Mouse (Mus musculus) hindbrain, postnatal 0 days (tissue): ENCODE measurements around the gene Chrna9. TPM values are rescaled to one million over a fixed set of nuclear protein-coding genes. Genes with fewer than 3 reads are reported as not detected.

ENCODE experiments used
- ATAC-seq: fragments of 200-750 bp; cut with Nextera tagmentation; 2 replicates; pipeline ENCODE4 v1.8.0; 2017; ENCODE audit warnings: mild to moderate bottlenecking, moderate TSS enrichment, moderate library complexity
- DNase-seq: peaks from one replicate; pipeline ENCODE4 v3.0.0-alpha.2; 2015; ENCODE audit warnings: low spot score
- H3K27ac ChIP-seq: fragments of 300-500 bp; sonication (generic); 2 replicates; pipeline ENCODE4 v1.5.1; 2014; ENCODE audit warnings: mild to moderate bottlenecking
- H3K27me3 ChIP-seq: fragments of 300-500 bp; sonication (generic); 2 replicates; pipeline ENCODE4 v1.6.1; 2014; ENCODE audit warnings: low read length, mixed read lengths; ENCODE audit not compliant: insufficient read depth
- H3K36me3 ChIP-seq: fragments of 300-500 bp; sonication (generic); 2 replicates; pipeline ENCODE4 v1.6.1; 2014; ENCODE audit warnings: low read length, mixed read lengths; ENCODE audit not compliant: insufficient read depth
- H3K4me1 ChIP-seq: fragments of 300-500 bp; sonication (generic); 2 replicates; pipeline ENCODE4 v1.6.1; 2014; ENCODE audit warnings: antibody characterized with exemption, low read length, mixed read lengths; ENCODE audit not compliant: insufficient read depth
- H3K4me2 ChIP-seq: fragments of 300-500 bp; sonication (generic); 2 replicates; pipeline ENCODE4 v1.6.1; 2014; ENCODE audit warnings: low read depth, mild to moderate bottlenecking, low read length, moderate library complexity, mixed read lengths
- H3K4me3 ChIP-seq: fragments of 300-500 bp; sonication (generic); 2 replicates; pipeline ENCODE4 v1.5.1; 2014; ENCODE audit warnings: low read length
- H3K9ac ChIP-seq: fragments of 300-500 bp; sonication (generic); replicated peaks from 2 replicates; pipeline ENCODE4 v1.6.1; 2014; ENCODE audit warnings: mild to moderate bottlenecking, low read length, moderate library complexity, mixed read lengths
- H3K9me3 ChIP-seq: fragments of 300-500 bp; sonication (generic); 2 replicates; pipeline ENCODE4 v1.6.1; 2016; ENCODE audit warnings: low read length, mixed read lengths
- CTCF ChIP-seq: IDR thresholded peaks from 2 replicates; pipeline ENCODE4 v1.5.1; 2016; ENCODE audit warnings: antibody characterized with exemption, control low read depth, low read depth
- WGBS: fragments of 180-500 bp; shearing (Covaris S2); extraction: QIAGEN DNeasy Blood & Tissue Kit; methylation state at CpG from one replicate; pipeline ENCODE4 v1.1.7; 2014; 5-methylcytosine and 5-hydroxymethylcytosine counted together
- microRNA-seq, 2 experiments: library from miRNA; unstranded; fragments of <30 nt; microRNA quantifications; one replicate each; pipeline ENCODE4; 2016
- polyA plus RNA-seq: library from polyadenylated mRNA; unstranded; fragments of >200 nt; fragmentation: Nextera tagmentation; extraction: Ambion mirVana; gene quantifications from 2 replicates; pipeline ENCODE4 v1.2.1, GENCODE M21; 2015
- total RNA-seq: library from RNA; depleted of rRNA; stranded (reverse); fragments of >200 nt; gene quantifications from 2 replicates; pipeline ENCODE4 v1.2.3, GENCODE M21; 2014; rRNA removed

The Chrna9 gene
- total and polyA plus RNA-seq, 2 experiments from 2014 or later: not detected

DNA sequence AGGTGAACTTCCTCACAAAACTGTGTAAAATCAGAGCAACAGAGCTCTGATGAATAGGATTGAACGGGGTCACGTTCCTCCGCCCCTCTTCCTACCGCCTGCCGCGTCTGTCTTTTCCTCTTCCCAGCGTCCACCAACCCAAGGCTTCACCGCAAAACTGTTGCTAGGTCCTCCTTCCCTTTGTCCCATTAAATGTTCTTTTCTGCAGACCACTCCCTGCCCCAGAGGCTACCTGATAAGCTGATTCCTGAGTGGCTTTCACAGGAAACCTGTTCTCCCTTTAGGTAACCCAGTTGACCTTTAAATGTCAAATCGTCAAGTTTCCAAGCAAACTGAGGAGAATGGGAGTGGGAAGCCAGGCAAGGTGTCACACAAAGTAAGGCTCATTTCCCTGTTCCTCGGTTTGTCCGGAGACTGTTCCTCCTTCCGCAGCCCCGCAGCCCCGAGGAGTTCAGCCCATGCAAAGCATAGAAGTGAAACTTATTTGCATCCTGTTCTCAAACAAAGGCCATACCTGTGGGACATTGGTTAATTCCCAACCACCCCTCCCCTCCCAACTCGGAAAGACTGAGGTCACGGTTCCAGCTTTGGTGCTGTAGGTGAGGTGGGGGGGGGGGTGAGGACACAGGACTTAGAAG, 70.4 kb downstream of the Chrna9 start:
- no peaks in the 10 kb centered on the region for H3K27me3 ChIP-seq
- no peak overlapping the region for H3K4me3 ChIP-seq
- no peak overlapping the region for H3K27ac ChIP-seq
- TF ChIP-seq CTCF: no peak
- no peaks in the 10 kb centered on the region for H3K4me1 ChIP-seq
- DNase-seq (no peak), ATAC-seq (no peak)
- H3K9me3 ChIP-seq: no peaks in the 10 kb centered on the region
- H3K36me3 ChIP-seq: no peaks in the 10 kb centered on the region
- whole genome bisulfite sequencing: 40% methylated on average over 16 of the region's 16 CpGs
- no peak overlapping the region for H3K4me2 ChIP-seq
- no peak overlapping the region for H3K9ac ChIP-seq

DNA sequence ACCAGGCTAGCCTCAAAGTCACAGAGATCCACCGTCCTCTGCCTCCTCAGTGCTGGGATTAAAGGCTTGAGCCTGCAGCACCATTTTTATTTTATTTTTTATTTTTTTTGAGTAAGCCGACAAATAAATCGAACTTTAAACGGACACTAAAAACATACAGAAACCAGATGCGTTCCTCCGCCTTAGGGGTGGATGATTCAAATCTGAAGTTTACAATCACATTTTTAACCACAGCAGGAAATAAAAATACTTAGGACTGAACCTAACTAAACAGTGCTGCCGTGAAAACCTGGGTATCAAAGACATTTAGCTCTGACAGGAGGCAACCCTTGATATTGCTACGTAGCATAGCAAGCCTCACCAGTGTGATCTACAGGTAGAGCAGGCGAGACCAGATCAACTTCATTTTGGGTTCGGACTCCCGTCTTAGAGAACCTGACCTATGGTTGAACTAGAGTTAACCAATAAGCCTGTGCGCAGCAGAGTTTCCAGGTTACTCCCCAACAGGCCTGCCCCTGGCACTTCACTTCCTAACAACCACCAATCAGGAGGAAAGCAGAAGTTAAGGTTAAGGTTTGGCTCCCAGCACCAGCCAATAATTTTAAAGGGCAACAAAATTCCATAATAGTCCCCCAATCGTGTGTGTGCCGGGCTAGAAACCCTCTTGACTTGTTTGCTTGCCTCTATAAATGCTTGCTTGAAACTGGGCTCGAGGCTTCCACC, 73.7 kb downstream of the Chrna9 start:
- no peaks in the 10 kb centered on the region for H3K4me1 ChIP-seq
- H3K9me3 ChIP-seq: no peaks in the 10 kb centered on the region
- 87% methylated on average over 15 of the region's 15 CpGs for WGBS
- no peak overlapping the region for H3K4me2 ChIP-seq
- DNase-seq: no peak
- no peak for TF ChIP-seq CTCF
- no peak overlapping the region for H3K27ac ChIP-seq
- H3K27me3 ChIP-seq: no peaks in the 10 kb centered on the region
- ATAC-seq: no peak
- H3K9ac ChIP-seq: no peak overlapping the region
- no peaks in the 10 kb centered on the region for H3K36me3 ChIP-seq
- H3K4me3 ChIP-seq: no peak overlapping the region

DNA sequence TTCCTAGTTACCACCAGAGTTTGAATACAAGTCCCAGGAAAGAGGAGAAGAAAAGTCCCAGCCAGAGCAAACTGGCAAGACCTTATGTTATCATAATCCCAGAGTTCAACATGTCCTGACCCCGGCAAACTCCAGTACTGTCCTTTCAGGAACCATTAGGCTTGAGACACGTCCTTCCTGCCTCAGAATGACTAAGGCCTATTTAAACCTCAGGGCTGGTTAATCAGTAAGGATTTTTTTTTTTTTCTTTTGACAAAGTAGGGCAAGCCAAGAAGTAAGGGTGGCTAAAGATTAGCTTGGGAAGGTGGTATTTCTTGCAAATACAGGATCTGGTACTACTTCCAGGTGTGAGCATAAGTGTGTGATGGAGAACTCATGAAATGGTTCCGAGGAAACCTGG, 79.3 kb downstream of the Chrna9 start:
- Histone ChIP-seq H3K27ac (no peak overlapping the region), H3K27me3 (no peaks in the 10 kb centered on the region), H3K4me1 (no peaks in the 10 kb centered on the region), H3K36me3 (no peaks in the 10 kb centered on the region), H3K9ac (no peak overlapping the region), H3K4me2 (no peak overlapping the region), H3K9me3 (no peaks in the 10 kb centered on the region), H3K4me3 (no peak overlapping the region)
- DNase-seq (no peak), ATAC-seq (no peak)
- 79% methylated on average over 3 of the region's 3 CpGs for WGBS
- no peak for TF ChIP-seq CTCF

DNA sequence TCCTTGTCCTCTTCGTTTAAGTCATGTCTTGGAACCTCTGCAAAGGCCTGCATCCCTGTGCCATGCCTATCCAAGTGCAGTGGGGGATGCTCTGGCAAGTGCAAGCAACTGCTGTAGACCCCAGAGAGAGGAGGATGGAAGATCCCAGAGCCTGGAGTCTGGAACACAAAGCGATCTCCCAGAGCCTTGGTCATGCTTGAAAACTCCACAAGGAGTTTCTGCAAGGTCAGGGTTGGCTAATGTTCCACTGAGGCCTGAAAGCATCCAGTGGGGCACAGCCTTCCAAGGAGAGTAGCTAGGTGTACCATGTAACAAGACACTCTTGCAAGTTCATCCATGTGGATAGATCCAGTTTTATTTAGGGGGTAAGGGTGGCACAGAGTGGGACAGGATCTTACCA, 79.7 kb downstream of the Chrna9 start:
- DNase-seq (no peak), ATAC-seq (no peak)
- Histone ChIP-seq H3K36me3 (no peaks in the 10 kb centered on the region), H3K27ac (no peak overlapping the region), H3K4me1 (no peaks in the 10 kb centered on the region), H3K27me3 (no peaks in the 10 kb centered on the region), H3K9ac (no peak overlapping the region), H3K4me2 (no peak overlapping the region), H3K9me3 (no peaks in the 10 kb centered on the region), H3K4me3 (no peak overlapping the region)
- TF ChIP-seq CTCF: no peak
- WGBS: 88% methylated on average over 2 of the region's 2 CpGs

DNA sequence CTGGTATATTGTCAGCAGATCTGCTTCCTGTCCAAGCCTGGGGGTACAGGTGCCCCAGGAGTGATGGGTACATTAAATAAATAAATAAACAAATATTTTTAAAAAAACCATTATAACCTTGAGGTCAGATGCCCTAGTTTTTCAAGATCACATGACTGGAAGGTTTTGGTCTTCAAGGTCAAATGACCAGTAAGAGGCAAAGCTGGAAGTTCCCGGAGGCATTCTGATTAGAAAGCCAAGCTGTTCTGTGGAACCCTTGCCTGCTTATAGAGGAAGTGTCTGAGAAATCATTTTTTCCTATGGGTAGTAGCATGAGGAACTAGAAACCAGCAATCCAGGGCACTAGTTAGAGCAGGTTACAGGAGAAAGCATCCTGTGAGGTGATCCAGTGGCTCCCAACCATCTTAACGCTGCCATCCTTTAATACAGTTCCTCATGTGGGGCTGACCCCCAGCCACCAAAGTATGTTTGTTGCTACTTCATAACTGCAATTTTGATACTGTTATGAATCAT, 80.8 kb downstream of the Chrna9 start:
- 92% methylated on average over 2 of the region's 2 CpGs for WGBS

DNA sequence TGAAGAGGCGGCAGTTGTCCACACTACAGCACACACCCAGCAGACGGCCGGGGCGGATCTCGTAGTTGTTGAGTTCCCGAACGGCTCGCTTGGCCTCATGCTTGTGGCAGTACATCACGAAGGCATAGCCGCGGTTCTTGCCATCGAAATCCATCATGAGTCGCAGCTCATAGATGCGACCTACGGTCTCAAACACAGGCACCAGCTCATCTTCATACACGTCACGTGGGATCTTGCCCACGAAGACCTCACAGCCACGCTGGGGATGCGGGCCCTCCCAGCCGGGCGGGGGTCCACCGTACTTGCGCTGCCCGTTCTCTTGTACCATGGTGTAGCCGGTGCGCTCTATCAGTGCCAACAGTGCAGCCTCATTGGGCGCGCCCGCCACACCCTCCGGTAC, 92.1 kb downstream of the Chrna9 start:
- no peaks in the 10 kb centered on the region for H3K36me3 ChIP-seq
- H3K4me3 ChIP-seq: no peak overlapping the region
- TF ChIP-seq CTCF: no peak
- 97% methylated on average over 31 of the region's 31 CpGs for WGBS
- H3K9ac ChIP-seq: no peak overlapping the region
- H3K27me3 ChIP-seq: no peaks in the 10 kb centered on the region
- ATAC-seq: no peak
- no peaks in the 10 kb centered on the region for H3K4me1 ChIP-seq
- no peak for DNase-seq
- H3K27ac ChIP-seq: no peak overlapping the region
- no peaks in the 10 kb centered on the region for H3K9me3 ChIP-seq
- H3K4me2 ChIP-seq: no peak overlapping the region

More for the DNA sequence above, 80.8 kb downstream of the Chrna9 start:
- Histone ChIP-seq H3K4me2 (no peak overlapping the region), H3K27ac (no peak overlapping the region), H3K4me3 (no peak overlapping the region), H3K36me3 (no peaks in the 10 kb centered on the region), H3K9ac (no peak overlapping the region), H3K27me3 (no peaks in the 10 kb centered on the region), H3K4me1 (no peaks in the 10 kb centered on the region), H3K9me3 (no peaks in the 10 kb centered on the region)
- no peak for DNase-seq
- ATAC-seq: no peak
- TF ChIP-seq CTCF: no peak

Small RNA genes within 50 kb of the gene (microRNA-seq; reads per million reads assigned to microRNA genes)
- gene Gm25952: 0 reads per million in 2 experiments

Other genes with a start within 250 kb of the Chrna9 start
- gene Pds5a, start 236.6 kb upstream of the Chrna9 start, total RNA-seq: 67.2 and 75.5 TPM in 2 replicates
- gene Pds5a, start 236.6 kb upstream of the Chrna9 start, polyA plus RNA-seq: 24.3 and 24.9 TPM in 2 replicates
- gene N4bp2, start 171.4 kb upstream of the Chrna9 start, total RNA-seq: 27.4 and 41.7 TPM in 2 replicates
- 9.7 and 10.0 TPM in 2 replicates for gene N4bp2, start 171.4 kb upstream of the Chrna9 start, polyA plus RNA-seq
- gene Rhoh, start 73.7 kb upstream of the Chrna9 start, total RNA-seq: 0.22 and 0.42 TPM in 2 replicates
- 0.39 and 0.45 TPM in 2 replicates for gene Rhoh, start 73.7 kb upstream of the Chrna9 start, polyA plus RNA-seq
- 0.18 TPM in 1 of 2 replicates, not detected in the other for gene 9130230L23Rik, start 69.4 kb downstream of the Chrna9 start, total RNA-seq
- gene 9130230L23Rik, start 69.4 kb downstream of the Chrna9 start, polyA plus RNA-seq: 0.37 TPM in 1 of 2 replicates, not detected in the other
- 2.5 and 2.6 TPM in 2 replicates for gene Rbm47, start 238.2 kb downstream of the Chrna9 start, total RNA-seq
- 5.0 and 6.0 TPM in 2 replicates for gene Rbm47, start 238.2 kb downstream of the Chrna9 start, polyA plus RNA-seq